Mouse (Mus musculus): ENCODE results near the gene Terb2.
"Not testable (repeated sequence)": the region's sequence is repeated elsewhere in the genome, so short reads cannot be mapped to it uniquely, and the experiment has no call there.

Terb2 gene

GRCm38 (mm10) chr2:122161542-122161941 lies 24.5 kb upstream of the Terb2 start:
- peak; percentile 32 for DNase-seq (ENCODE audit: inconsistent ontology term)

- no peak for DNase-seq (ENCODE audit: inconsistent ontology term)
Measured at GRCm38 (mm10) chr2:122162529-122162928, 23.5 kb upstream of the Terb2 start.

- DNase-seq (ENCODE audit: inconsistent ontology term) = no peak
Measured at GRCm38 (mm10) chr2:122163430-122164195, 22.5 kb upstream of the Terb2 start.

- peak; percentile 38 for DNase-seq (ENCODE audit: inconsistent ontology term)
Measured at GRCm38 (mm10) chr2:122164293-122164692, 21.8 kb upstream of the Terb2 start.

- no peak for DNase-seq (ENCODE audit: inconsistent ontology term)
Measured at GRCm38 (mm10) chr2:122171292-122171691, 14.8 kb upstream of the Terb2 start.

GRCm38 (mm10) chr2:122172188-122172587 lies 13.9 kb upstream of the Terb2 start:
- DNase-seq (ENCODE audit: inconsistent ontology term) = no peak

GRCm38 (mm10) chr2:122180051-122180822 lies 5.8 kb upstream of the Terb2 start:
- peak; percentile 36 for DNase-seq (ENCODE audit: inconsistent ontology term)

GRCm38 (mm10) chr2:122185086-122185485 lies 986 bp upstream of the Terb2 start:
- DNase-seq (ENCODE audit: inconsistent ontology term) = no peak

GRCm38 (mm10) chr2:122186751-122187150 lies 679 bp downstream of the Terb2 start:
- no peak for DNase-seq (ENCODE audit: inconsistent ontology term)

- no peak for DNase-seq (ENCODE audit: inconsistent ontology term)
Measured at GRCm38 (mm10) chr2:122191849-122192248, 5.8 kb downstream of the Terb2 start.

- peak; percentile 43 for DNase-seq (ENCODE audit: inconsistent ontology term)
Measured at GRCm38 (mm10) chr2:122194509-122194929, 8.4 kb downstream of the Terb2 start.

- DNase-seq (ENCODE audit: inconsistent ontology term) = no peak
Measured at GRCm38 (mm10) chr2:122201501-122201900, 15.4 kb downstream of the Terb2 start.

- DNase-seq (ENCODE audit: inconsistent ontology term) = peak; percentile 12
Measured at GRCm38 (mm10) chr2:122206440-122207107, 20.5 kb downstream of the Terb2 start.

GRCm38 (mm10) chr2:122210534-122211228 lies 24.6 kb downstream of the Terb2 start:
- no peak for DNase-seq (ENCODE audit: inconsistent ontology term)

GRCm38 (mm10) chr2:122217075-122217474 lies 31.0 kb downstream of the Terb2 start:
- DNase-seq (ENCODE audit: inconsistent ontology term) = not testable (repeated sequence)

- DNase-seq (ENCODE audit: inconsistent ontology term) = peak; percentile 11
Measured at GRCm38 (mm10) chr2:122218234-122218633, 32.2 kb downstream of the Terb2 start.

- no peak for DNase-seq (ENCODE audit: inconsistent ontology term)
Measured at GRCm38 (mm10) chr2:122221378-122221777, 35.3 kb downstream of the Terb2 start.

- DNase-seq (ENCODE audit: inconsistent ontology term) = no peak
Measured at GRCm38 (mm10) chr2:122221798-122222197, 35.7 kb downstream of the Terb2 start.

GRCm38 (mm10) chr2:122222272-122222671 lies 36.2 kb downstream of the Terb2 start:
- no peak for DNase-seq (ENCODE audit: inconsistent ontology term)

GRCm38 (mm10) chr2:122223654-122224053 lies 37.6 kb downstream of the Terb2 start:
- DNase-seq (ENCODE audit: inconsistent ontology term) = no peak

GRCm38 (mm10) chr2:122230395-122230794 lies 44.3 kb downstream of the Terb2 start:
- DNase-seq (ENCODE audit: inconsistent ontology term) = no peak

GRCm38 (mm10) chr2:122231616-122232015 lies 45.5 kb downstream of the Terb2 start:
- DNase-seq (ENCODE audit: inconsistent ontology term) = no peak

All from Muller cell, postnatal 12 days (primary cell).